In the genomic region with DNA sequence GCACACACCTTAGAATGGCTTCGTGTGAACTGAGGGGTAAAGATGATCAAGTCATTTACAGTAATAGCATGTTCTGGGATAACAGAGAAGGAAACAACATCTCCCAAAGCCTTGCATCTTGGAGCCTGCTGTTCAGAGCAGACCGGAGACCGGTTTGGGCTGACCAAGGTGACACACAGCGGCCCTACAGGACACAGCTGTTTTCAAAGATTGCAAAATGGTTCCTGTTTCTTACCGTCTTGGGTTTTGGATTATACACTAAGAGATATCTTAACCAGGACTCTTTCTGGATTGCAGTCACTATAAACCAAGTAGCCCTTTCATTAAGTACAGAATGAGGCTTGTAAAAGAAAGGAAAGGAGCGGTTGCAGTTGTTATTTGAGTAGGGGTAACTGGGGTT, we compare ENCODE assay signal across 27 mouse cellular contexts. TPM values are rescaled to one million over a fixed set of nuclear protein-coding genes. Genes with fewer than 3 reads are reported as not detected.
DNase-seq lines count a peak whose midpoint lies in the region; ATAC-seq and TF ChIP-seq lines count a peak whose summit lies in the region.
"Had no signal": no experiment of that assay in that cellular context is flagged by ENCODE, and none has a peak within 500 bp of the region (broad histone marks: within the 10 kb centered on the region; RNA-seq: fewer than 3 reads in every experiment).

No protein-coding gene starts in this region.

- H3K36me3 ChIP-seq in MEL (ENCODE audit: control insufficient read depth in 1 of 2, insufficient read depth in 2 of 2, low read length in 2 of 2), result no peaks in the 10 kb centered on the region
- H3K36me3 ChIP-seq: embryonic facial prominence, embryonic 10.5 days; embryonic facial prominence, embryonic 12.5 days; forebrain, embryonic 15.5 days; G1E had no signal

- ATAC-seq in common myeloid progenitor, adult 5-6 weeks (replicated peaks; ENCODE audit: low read depth, poor library complexity, severe bottlenecking), result peak; percentile 81
- ATAC-seq in hematopoietic stem cell, adult 5-6 weeks (replicated peaks in 1 of 2; ENCODE audit: insufficient read depth in 1 of 2, low FRiP score in 2 of 2, low TSS enrichment in 1 of 2, low read depth in 1 of 2, poor library complexity in 2 of 2, severe bottlenecking in 2 of 2), result peak; percentile 83 to 92
- ATAC-seq: activated CD4-positive, CD25-positive, alpha-beta regulatory T cell, adult 4 months; CD4-positive, CD25-positive, alpha-beta regulatory T cell, adult 4 months; forebrain, embryonic 13.5 days; forebrain, embryonic 15.5 days; forebrain, postnatal 0 days; Patski had no signal

- H3K9me3 ChIP-seq in MEL (replicated peaks; ENCODE audit: insufficient read depth, low read length), result no peaks in the 10 kb centered on the region
- H3K9me3 ChIP-seq: embryonic facial prominence, embryonic 10.5 days; embryonic facial prominence, embryonic 12.5 days; forebrain, embryonic 13.5 days; forebrain, embryonic 15.5 days had no signal

- TF ChIP-seq EP300 in MEL (IDR thresholded peaks at IDR 0.05; ENCODE audit: low read depth in 1 of 2, low read length in 2 of 2), result no peak

- no peak for TF ChIP-seq RAD21 in MEL (IDR thresholded peaks at IDR 0.05; ENCODE audit: low read depth, low read length)

- H3K4me1 ChIP-seq in MEL (ENCODE audit: control insufficient read depth in 1 of 2, insufficient read depth in 2 of 2, low read length in 2 of 2), result no peaks in the 10 kb centered on the region
- H3K4me1 ChIP-seq: embryonic facial prominence, embryonic 10.5 days; embryonic facial prominence, embryonic 12.5 days; forebrain, embryonic 13.5 days; forebrain, embryonic 15.5 days had no signal

- no peak overlapping the region for H3K4me3 ChIP-seq in MEL (ENCODE audit: control insufficient read depth in 1 of 2, insufficient read depth in 1 of 2, low read depth in 2 of 2, low read length in 2 of 2)
- H3K4me3 ChIP-seq: embryonic facial prominence, embryonic 10.5 days; embryonic facial prominence, embryonic 12.5 days; forebrain, embryonic 13.5 days; forebrain, embryonic 15.5 days had no signal

- no peak for TF ChIP-seq POLR2A in MEL (IDR thresholded peaks at IDR 0.05; ENCODE audit: control insufficient read depth in 1 of 2, insufficient read depth in 1 of 2, low read depth in 1 of 2, low read length in 2 of 2, poor library complexity in 1 of 2)

- no peaks in the 10 kb centered on the region for H3K79me2 ChIP-seq in MEL (ENCODE audit: control insufficient read depth, insufficient read depth, low read length, poor library complexity)

- DNase-seq in 416B (ENCODE audit: low read depth) (peak; percentile 29), MEL (ENCODE audit: low read depth, low spot score) (peak; percentile 5)
- DNase-seq in right cerebral cortex, postnatal 36 days (ENCODE audit: low spot score in 2 of 2), result no peak
- DNase-seq in frontal cortex, postnatal 14 days (ENCODE audit: low spot score in 2 of 2), result no peak
- no peak for DNase-seq in spleen, adult 18-20 months
- no peak for DNase-seq in cerebellum, postnatal 10 days
- DNase-seq: adrenal gland, adult 8-10 months; adrenal gland, postnatal 14 days; adrenal gland, postnatal 36 days; B cell, adult 2 months; cerebellum, adult 11-12 months; cerebellum, adult 2 months; cerebellum, adult 9-10 months; cerebellum, postnatal 14 days; cerebellum, postnatal 36 days; forebrain, postnatal 0 days had no signal

- H3K27me3 ChIP-seq in MEL (ENCODE audit: control insufficient read depth in 1 of 2, insufficient read depth in 2 of 2, low read length in 2 of 2), result no peaks in the 10 kb centered on the region
- H3K27me3 ChIP-seq: CH12.LX; embryonic facial prominence, embryonic 12.5 days; forebrain, embryonic 13.5 days; forebrain, embryonic 15.5 days; Patski had no signal

- no peak overlapping the region for H3K27ac ChIP-seq in MEL (ENCODE audit: control insufficient read depth, low read depth, low read length)
- H3K27ac ChIP-seq: embryonic facial prominence, embryonic 10.5 days; embryonic facial prominence, embryonic 12.5 days; forebrain, embryonic 13.5 days; forebrain, embryonic 15.5 days had no signal

- no peak overlapping the region for H3K9ac ChIP-seq in MEL (ENCODE audit: control insufficient read depth, low read depth, low read length, poor library complexity, severe bottlenecking)
- H3K9ac ChIP-seq: embryonic facial prominence, embryonic 12.5 days; forebrain, embryonic 13.5 days; forebrain, embryonic 15.5 days; forebrain, postnatal 0 days had no signal

- TF ChIP-seq CTCF in MEL (IDR thresholded peaks at IDR 0.05 in 2 of 3, conservative IDR thresholded peaks at IDR 0.05 in 1 of 3; ENCODE audit: control insufficient read depth in 1 of 3, insufficient read depth in 1 of 3, low read depth in 2 of 3, low read length in 3 of 3, poor library complexity in 1 of 3, severe bottlenecking in 1 of 3), result no peak

TF ChIP-seq in MEL, 35 proteins besides CTCF, POLR2A, EP300 and RAD21:
- TF ChIP-seq UBTF (IDR thresholded peaks at IDR 0.05; ENCODE audit: borderline replicate concordance, insufficient read depth, low read depth, low read length) (no peak), CHD2 (IDR thresholded peaks at IDR 0.05; ENCODE audit: low read length) (no peak), TAL1 (IDR thresholded peaks at IDR 0.05; ENCODE audit: low read length) (no peak), RCOR1 (IDR thresholded peaks at IDR 0.05; ENCODE audit: low read depth, low read length) (no peak), MYB (IDR thresholded peaks at IDR 0.05; ENCODE audit: low read depth, low read length) (no peak), TBP (IDR thresholded peaks at IDR 0.05; ENCODE audit: low read depth, low read length) (no peak), ZC3H11A (IDR thresholded peaks at IDR 0.05; ENCODE audit: low read depth, low read length) (no peak), GATA1 (IDR thresholded peaks at IDR 0.05; ENCODE audit: low read depth, low read length) (no peak), ETS1 (IDR thresholded peaks at IDR 0.05; ENCODE audit: low read depth, low read length) (no peak), MAX (IDR thresholded peaks at IDR 0.05; ENCODE audit: low read length) (no peak), MAZ (IDR thresholded peaks at IDR 0.05; ENCODE audit: low read depth, low read length) (no peak), CHD1 (IDR thresholded peaks at IDR 0.05; ENCODE audit: low read depth, low read length) (no peak), POLR2AphosphoS2 (IDR thresholded peaks at IDR 0.05; ENCODE audit: low read length) (no peak), JUND (IDR thresholded peaks at IDR 0.05; ENCODE audit: low read depth, low read length) (no peak), ZNF384 (IDR thresholded peaks at IDR 0.05; ENCODE audit: low read depth, low read length) (no peak), SMC3 (IDR thresholded peaks at IDR 0.05; ENCODE audit: low read depth, low read length) (no peak), TCF12 (IDR thresholded peaks at IDR 0.05; ENCODE audit: low read depth, low read length) (no peak), ELF1 (IDR thresholded peaks at IDR 0.05; ENCODE audit: low read depth, low read length) (no peak), USF2 (IDR thresholded peaks at IDR 0.05; ENCODE audit: borderline replicate concordance in 1 of 2, insufficient read depth in 1 of 2, low read depth in 1 of 2, low read length in 2 of 2) (no peak), MAFK (IDR thresholded peaks at IDR 0.05; ENCODE audit: borderline replicate concordance, low read depth, low read length) (no peak)

RNA-seq across cellular contexts. Expression of gene Btg3, which starts 21.7 kb away (rescaled TPM):
- total RNA-seq in MEL (2012; rRNA removed), result 11.6 and 17.5 TPM in 2 replicates
- 1 to 10 TPM in 1 of 2 experiments, not detected in 1; 8.5 TPM for polyA plus RNA-seq in MEL (2012; ENCODE audit: insufficient read depth in 1 of 2, insufficient read length in 2 of 2, low read depth in 1 of 2, low replicate concordance in 2 of 2, missing spikeins in 1 of 2)
- total RNA-seq in common myeloid progenitor, adult 5-6 weeks (2017), result 11.5 and 13.4 TPM in 2 replicates
- 20.8 and 26.1 TPM in 2 replicates for total RNA-seq in hematopoietic stem cell, adult 5-6 weeks (2017)

Comparison
In these comparisons a context has a peak if more than half of its experiments do, and no peak if none do; other contexts are left out.
1. DNase-seq: peak in 416B (single experiment) and MEL (single experiment); none in right cerebral cortex, postnatal 36 days (0 of 2), frontal cortex, postnatal 14 days (0 of 2), spleen, adult 18-20 months (0 of 2) and cerebellum, postnatal 10 days (0 of 2).